Mouse (Mus musculus) C2C12 (cell line): ENCODE data around the gene Nxpe4.

Source experiments
- CEBPB ChIP-seq: IDR thresholded peaks from one replicate; pipeline ENCODE4 v1.6.1; 2011; ENCODE audit warnings: low read depth, mild to moderate bottlenecking, control low read depth, moderate library complexity
- CTCF ChIP-seq: IDR thresholded peaks from one replicate; pipeline ENCODE4 v1.5.1; 2011; ENCODE audit not compliant: control insufficient read depth, insufficient read depth, insufficient read length

DNA sequence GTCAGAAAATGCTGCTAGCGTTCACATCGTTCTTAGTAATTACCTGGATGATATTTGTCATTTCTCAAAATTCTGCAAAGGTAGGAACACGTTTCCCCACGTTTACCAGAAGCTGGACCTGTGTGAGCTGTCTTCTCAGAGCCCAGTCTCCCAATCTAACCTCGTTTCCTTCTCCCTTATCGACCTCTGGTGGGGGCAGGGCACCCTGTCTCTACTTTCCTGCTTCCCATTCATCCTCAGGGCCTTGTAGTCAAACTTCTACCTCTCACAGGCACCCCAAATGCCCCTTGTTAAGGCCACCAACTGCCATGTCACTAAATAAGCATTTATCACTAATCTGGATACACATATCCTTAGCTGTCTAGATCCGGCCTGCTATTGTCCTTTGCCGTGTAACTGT lies 257.0 kb downstream of the Nxpe4 start:
- TF ChIP-seq CTCF (no peak), CEBPB (no peak)
